Mouse (Mus musculus) embryonic facial prominence, embryonic 10.5 days (tissue): Measurements from ENCODE around the gene Txk. TPM values are rescaled to one million over a fixed set of nuclear protein-coding genes. Genes with fewer than 3 reads are reported as not detected.

ENCODE experiments used
- DNase-seq: peaks from one replicate; pipeline ENCODE4 v3.0.0-alpha.2; 2017; ENCODE audit warnings: low spot score
- H3K27ac ChIP-seq: fragments of 300-500 bp; sonication (generic); replicated peaks from 2 replicates; pipeline ENCODE4 v1.5.1; 2016; ENCODE audit warnings: mild to moderate bottlenecking
- H3K27me3 ChIP-seq: fragments of 300-500 bp; sonication (generic); replicated peaks from 2 replicates; pipeline ENCODE4 v1.6.1; 2016; ENCODE audit warnings: low read depth, mild to moderate bottlenecking; ENCODE audit not compliant: poor library complexity, severe bottlenecking
- H3K36me3 ChIP-seq: fragments of 300-500 bp; sonication (generic); replicated peaks from 2 replicates; pipeline ENCODE4 v1.6.1; 2016; ENCODE audit warnings: mild to moderate bottlenecking, moderate library complexity
- H3K4me1 ChIP-seq: fragments of 300-500 bp; sonication (generic); 2 replicates; pipeline ENCODE4 v1.6.1; 2016
- H3K4me3 ChIP-seq: fragments of 300-500 bp; sonication (generic); 2 replicates; pipeline ENCODE4 v1.5.1; 2016; ENCODE audit warnings: mild to moderate bottlenecking, moderate library complexity
- H3K9me3 ChIP-seq: fragments of 300-500 bp; sonication (generic); 2 replicates; pipeline ENCODE4 v1.6.1; 2016; ENCODE audit warnings: mild to moderate bottlenecking
- WGBS: fragments of 180-500 bp; shearing (Covaris S2); methylation state at CpG from one replicate; pipeline ENCODE4 v1.1.7; 2016; 5-methylcytosine and 5-hydroxymethylcytosine counted together
- polyA plus RNA-seq: library from polyadenylated mRNA; unstranded; fragments of >200 nt; fragmentation: Nextera tagmentation; extraction: Ambion mirVana; gene quantifications from 2 replicates; pipeline ENCODE4 v1.2.1, GENCODE M21; 2016

The Txk gene
- polyA plus RNA-seq, 1 experiment from 2014 or later = not detected

DNA sequence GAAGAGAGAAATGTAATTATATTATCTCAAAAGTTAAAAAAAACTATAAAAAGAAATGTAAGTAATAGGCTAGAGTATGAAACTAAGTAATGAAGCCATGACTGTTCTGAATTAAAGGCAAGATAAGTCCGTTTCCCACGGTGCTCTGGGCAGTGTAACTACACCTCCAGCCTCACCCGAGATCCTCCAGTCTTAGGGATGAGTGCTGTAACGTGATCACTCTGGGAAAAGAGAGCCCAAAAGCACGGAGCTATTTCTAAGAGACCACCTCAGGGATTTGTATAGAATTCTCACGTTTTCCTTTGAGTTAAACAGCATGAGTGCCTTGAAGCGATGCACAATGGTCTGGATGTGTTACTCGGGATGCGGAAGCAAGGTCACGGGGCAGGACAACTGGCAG lies 46.5 kb downstream of the Txk start:
- 41% methylated on average over 10 of the region's 10 CpGs for WGBS
- Histone ChIP-seq H3K27ac (no peak overlapping the region), H3K4me3 (no peak overlapping the region), H3K36me3 (no peaks in the 10 kb centered on the region), H3K9me3 (0 out of 2 replicates have a peak, but pooled peaks cover 3% of the 10 kb centered on the region), H3K27me3 (no peaks in the 10 kb centered on the region), H3K4me1 (peaks cover 17% of the 10 kb centered on the region)
- DNase-seq = no peak

DNA sequence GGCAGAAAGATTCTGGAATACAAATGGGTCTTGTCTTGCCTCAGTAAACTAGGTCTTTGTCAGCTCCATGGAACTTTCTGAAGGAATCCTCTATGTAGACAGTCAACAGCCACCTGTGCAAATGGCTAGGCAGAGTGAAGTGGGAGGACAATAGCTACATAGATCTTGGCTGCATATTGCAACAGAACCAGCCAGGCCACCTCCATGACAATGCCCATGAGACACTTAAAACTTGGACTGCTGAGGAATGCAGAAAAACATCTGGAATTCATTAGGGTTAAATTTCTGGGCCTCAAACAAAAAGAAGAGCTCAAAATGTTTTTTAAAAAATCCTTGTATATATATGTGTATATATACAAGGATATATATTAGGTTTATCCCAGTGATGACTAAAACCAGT lies 50.4 kb downstream of the Txk start:
- Histone ChIP-seq H3K4me3 (no peak overlapping the region), H3K36me3 (no peaks in the 10 kb centered on the region), H3K9me3 (0 out of 2 replicates have a peak, but pooled peaks cover 3% of the 10 kb centered on the region), H3K4me1 (peaks cover 11% of the 10 kb centered on the region), H3K27ac (no peak overlapping the region), H3K27me3 (no peaks in the 10 kb centered on the region)
- no peak for DNase-seq

DNA sequence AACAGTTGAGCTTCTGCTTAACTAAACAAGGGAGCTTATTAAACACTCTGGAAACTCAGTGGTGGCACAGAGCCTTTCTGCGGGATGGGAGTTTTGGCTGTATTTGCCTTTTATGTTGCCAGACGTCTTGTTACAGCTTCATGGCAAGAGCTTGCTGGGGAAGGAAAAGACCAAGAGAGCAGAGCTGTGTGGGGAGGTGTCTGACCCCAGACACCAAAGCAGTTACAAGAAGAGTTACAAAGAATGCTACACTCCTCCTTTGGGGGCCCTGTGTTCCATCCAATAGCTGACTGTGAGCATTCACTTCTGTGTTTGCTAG lies 53.1 kb downstream of the Txk start:
- Histone ChIP-seq H3K9me3 (no peaks in the 10 kb centered on the region), H3K27me3 (no peaks in the 10 kb centered on the region), H3K36me3 (no peaks in the 10 kb centered on the region), H3K27ac (no peak overlapping the region), H3K4me3 (no peak overlapping the region), H3K4me1 (peaks cover 4% of the 10 kb centered on the region; the same call in 1 of the 2 replicates)
- WGBS = 70% methylated on average over 2 of the region's 2 CpGs
- no peak for DNase-seq

DNA sequence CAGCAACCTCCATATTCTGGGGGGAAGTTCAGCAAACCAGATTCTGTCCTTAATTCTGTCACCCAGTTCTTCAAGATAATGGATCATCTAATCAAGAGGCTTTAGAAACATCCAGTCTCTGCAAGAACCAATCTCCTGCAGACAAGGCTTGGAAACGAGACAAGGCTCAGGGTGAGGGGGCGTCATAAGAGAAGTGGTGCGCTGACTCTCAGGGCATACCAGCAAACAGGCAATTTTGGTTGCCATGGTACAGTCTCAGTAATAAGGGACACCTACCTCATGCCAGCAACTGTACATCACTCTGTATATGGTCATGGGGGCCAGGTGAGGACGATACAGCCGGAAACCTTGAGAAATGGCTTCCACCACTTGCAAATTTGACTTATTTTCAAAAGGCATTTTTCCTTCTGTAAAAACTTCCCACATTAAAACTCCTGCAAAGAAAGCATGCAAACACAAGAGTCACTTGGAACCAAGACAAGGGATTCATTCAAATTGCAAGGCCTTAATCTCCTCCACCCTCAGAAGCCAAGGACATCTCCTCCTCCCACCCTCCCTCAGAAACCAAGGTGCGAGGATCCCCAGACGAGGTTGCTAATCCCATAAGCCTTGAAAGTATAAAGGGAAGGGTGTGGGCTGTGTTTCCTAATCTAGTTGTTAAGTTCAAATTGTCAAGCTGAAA lies 53.6 kb downstream of the Txk start:
- Histone ChIP-seq H3K27me3 (no peaks in the 10 kb centered on the region), H3K36me3 (no peaks in the 10 kb centered on the region), H3K9me3 (no peaks in the 10 kb centered on the region), H3K4me1 (peaks cover 4% of the 10 kb centered on the region; the same call in 1 of the 2 replicates), H3K27ac (no peak overlapping the region), H3K4me3 (no peak overlapping the region)
- 70% methylated on average over 7 of the region's 7 CpGs for WGBS
- no peak for DNase-seq

DNA sequence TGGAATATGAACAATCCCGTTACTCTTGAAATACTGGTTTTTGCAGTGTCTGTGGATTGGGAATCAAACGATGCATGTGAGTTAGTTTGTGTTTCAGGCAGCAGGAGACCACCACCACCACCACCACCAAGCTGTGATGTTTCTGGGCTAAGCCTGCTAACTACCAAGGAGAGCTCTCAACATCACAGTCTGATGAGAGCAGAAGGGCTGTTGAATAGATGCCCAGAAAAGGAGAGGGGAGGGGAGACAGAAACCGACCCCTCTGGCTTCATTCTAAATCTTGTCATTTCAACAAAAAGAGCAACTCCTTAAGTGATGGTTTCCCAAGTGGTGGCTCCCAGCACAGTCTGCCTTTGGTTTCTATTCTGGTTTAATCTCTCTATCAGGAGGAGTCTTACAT lies 54.2 kb downstream of the Txk start:
- H3K27ac ChIP-seq = no peak overlapping the region
- 76% methylated on average over 3 of the region's 3 CpGs for WGBS
- H3K9me3 ChIP-seq = no peaks in the 10 kb centered on the region
- H3K4me3 ChIP-seq = no peak overlapping the region
- no peaks in the 10 kb centered on the region for H3K27me3 ChIP-seq
- peaks cover 4% of the 10 kb centered on the region; the same call in 1 of the 2 replicates for H3K4me1 ChIP-seq
- no peak for DNase-seq
- no peaks in the 10 kb centered on the region for H3K36me3 ChIP-seq

DNA sequence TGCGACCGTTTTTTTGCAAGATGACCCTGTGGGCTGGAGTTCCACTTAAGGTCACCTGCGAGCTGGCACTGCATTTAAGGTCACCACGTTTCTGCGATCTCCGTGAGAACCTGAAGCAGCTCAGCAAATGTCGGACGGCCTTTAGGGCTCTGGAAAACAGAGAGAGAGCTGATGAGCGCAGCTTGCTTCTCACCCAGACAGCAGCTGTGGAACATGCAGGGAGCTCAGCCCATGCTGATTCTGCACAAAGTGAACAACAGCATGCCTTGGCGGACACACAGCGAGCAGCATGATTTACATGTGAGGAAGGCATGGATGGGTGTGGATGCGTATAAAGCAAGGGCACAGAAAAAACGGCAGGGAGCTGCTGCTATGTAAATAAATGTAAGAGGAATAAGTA lies 56.1 kb downstream of the Txk start:
- Histone ChIP-seq H3K9me3 (no peaks in the 10 kb centered on the region), H3K4me3 (no peak overlapping the region), H3K4me1 (no peaks in the 10 kb centered on the region), H3K27ac (no peak overlapping the region), H3K27me3 (no peaks in the 10 kb centered on the region), H3K36me3 (no peaks in the 10 kb centered on the region)
- DNase-seq = no peak
- 83% methylated on average over 13 of the region's 13 CpGs for WGBS

DNA sequence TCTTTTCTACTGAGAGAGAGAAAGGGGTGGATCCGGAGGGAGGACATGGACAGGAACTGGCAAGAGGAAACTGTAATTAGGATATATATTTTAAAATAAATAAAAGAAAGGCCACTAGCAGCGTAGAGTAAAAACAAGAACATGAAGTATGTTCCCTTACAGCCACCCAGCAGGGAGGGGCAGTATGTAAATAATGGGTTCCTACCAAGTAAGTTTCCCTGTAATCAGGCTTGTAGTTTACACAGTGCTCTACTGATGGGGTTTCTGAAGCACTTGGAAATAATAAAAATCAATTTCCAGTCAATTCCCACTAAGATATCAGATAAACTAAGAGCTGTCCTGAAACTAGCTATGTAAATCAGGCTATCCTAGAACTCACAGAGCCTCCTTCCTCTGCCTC lies 57.9 kb downstream of the Txk start:
- no peaks in the 10 kb centered on the region for H3K4me1 ChIP-seq
- H3K4me3 ChIP-seq = no peak overlapping the region
- H3K9me3 ChIP-seq = no peaks in the 10 kb centered on the region
- WGBS = 91% methylated on average over 2 of the region's 2 CpGs
- H3K27me3 ChIP-seq = no peaks in the 10 kb centered on the region
- no peak for DNase-seq
- H3K27ac ChIP-seq = no peak overlapping the region
- no peaks in the 10 kb centered on the region for H3K36me3 ChIP-seq

DNA sequence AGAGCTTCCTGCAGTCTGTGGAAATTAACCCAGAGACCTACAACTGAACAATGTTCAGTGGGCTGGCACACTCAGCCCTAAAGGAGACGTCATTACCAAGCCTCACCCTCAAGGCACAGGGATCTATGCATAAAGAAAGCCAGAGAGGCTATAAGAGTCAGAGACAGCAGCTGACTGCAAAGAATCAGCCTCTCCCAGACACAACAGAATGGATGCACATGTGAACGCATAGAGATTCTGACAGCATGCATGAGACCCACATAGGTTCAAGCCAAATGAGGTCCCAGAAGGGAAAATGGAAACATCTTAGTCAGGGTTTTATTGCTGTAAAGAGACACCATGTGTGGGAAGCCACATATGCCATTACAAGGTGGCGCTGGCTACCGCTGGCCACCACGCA lies 62.1 kb downstream of the Txk start:
- 94% methylated on average over 5 of the region's 5 CpGs for WGBS
- DNase-seq = no peak
- H3K36me3 ChIP-seq = no peaks in the 10 kb centered on the region

DNA sequence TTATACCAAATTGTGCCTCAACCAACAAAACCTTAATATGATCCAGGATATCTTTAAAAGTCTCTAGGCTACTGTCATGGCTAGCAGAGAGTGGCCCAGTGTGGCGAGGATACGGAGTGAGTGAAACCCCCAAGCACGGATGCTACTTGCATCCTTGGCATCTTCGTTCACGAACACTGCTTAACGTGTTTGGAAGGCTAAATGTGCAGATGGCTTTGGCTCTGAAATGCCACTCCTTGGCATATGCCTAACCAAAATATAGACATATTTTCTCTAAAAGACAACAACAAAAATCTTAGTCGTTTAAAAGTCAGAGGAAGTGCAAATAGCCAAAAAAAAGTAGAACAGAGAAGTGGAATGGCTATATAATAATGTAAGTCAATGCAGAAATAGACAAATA lies 63.0 kb downstream of the Txk start:
- Histone ChIP-seq H3K27ac (no peak overlapping the region), H3K4me1 (no peaks in the 10 kb centered on the region), H3K27me3 (no peaks in the 10 kb centered on the region), H3K36me3 (no peaks in the 10 kb centered on the region), H3K4me3 (no peak overlapping the region), H3K9me3 (no peaks in the 10 kb centered on the region)
- no peak for DNase-seq
- 92% methylated on average over 7 of the region's 7 CpGs for WGBS

More for the DNA sequence above, 62.1 kb downstream of the Txk start:
- no peaks in the 10 kb centered on the region for H3K27me3 ChIP-seq
- H3K9me3 ChIP-seq = no peaks in the 10 kb centered on the region
- H3K4me3 ChIP-seq = no peak overlapping the region
- H3K27ac ChIP-seq = no peak overlapping the region
- no peaks in the 10 kb centered on the region for H3K4me1 ChIP-seq

DNA sequence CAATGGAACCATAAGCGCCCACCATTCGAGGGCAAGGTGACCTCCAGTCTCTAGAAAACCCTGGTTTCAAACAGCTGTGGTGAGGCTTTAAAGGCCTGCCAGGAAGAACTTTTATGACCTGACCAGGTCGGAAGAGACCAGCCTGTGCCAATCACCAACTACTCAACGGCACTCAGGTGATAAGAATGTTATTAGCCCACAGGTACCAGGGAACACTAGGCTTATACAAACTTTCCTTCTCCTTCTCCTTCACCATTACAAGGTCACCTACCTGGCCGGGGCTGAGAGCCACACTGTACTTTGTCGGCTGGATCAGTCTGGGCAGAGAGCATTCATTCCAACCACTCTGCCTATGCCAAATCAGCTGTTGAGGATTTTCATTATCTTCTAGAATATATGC lies 71.1 kb downstream of the Txk start:
- DNase-seq = no peak
- Histone ChIP-seq H3K27ac (no peak overlapping the region), H3K9me3 (0 out of 2 replicates have a peak, but pooled peaks cover 2% of the 10 kb centered on the region), H3K4me1 (no peaks in the 10 kb centered on the region), H3K36me3 (no peaks in the 10 kb centered on the region), H3K4me3 (no peak overlapping the region), H3K27me3 (no peaks in the 10 kb centered on the region)
- WGBS = 92% methylated on average over 6 of the region's 6 CpGs

DNA sequence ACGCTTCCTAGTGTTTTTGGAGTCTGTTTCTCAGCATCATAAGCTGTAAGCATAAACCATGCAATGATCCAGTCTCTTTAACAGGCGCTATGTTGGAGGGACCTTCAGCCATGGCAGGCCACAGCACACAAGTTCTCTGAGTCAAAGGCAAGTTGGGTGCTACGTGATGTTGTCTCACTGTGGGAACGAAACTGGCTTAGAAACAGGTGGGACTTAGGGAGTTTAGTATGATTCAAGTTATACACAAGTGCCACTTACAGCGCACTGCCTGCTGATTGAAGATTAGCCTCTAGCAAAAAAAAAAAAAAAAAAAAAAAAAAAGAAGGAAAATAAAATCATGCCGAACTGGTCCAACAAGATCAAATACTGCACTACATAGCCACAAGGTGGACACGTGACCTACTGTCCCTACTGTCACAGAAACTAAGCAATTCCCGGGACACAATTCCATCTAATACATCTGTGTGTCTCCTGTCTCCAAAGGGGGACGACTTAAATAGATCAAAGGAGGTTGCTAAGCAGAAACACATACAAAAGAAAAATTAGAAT lies 77.5 kb downstream of the Txk start:
- DNase-seq = no peak
- H3K27me3 ChIP-seq = no peaks in the 10 kb centered on the region
- H3K9me3 ChIP-seq = no peaks in the 10 kb centered on the region
- H3K4me1 ChIP-seq = no peaks in the 10 kb centered on the region
- H3K36me3 ChIP-seq = no peaks in the 10 kb centered on the region
- WGBS = 81% methylated on average over 9 of the region's 9 CpGs
- H3K27ac ChIP-seq = no peak overlapping the region
- H3K4me3 ChIP-seq = no peak overlapping the region

DNA sequence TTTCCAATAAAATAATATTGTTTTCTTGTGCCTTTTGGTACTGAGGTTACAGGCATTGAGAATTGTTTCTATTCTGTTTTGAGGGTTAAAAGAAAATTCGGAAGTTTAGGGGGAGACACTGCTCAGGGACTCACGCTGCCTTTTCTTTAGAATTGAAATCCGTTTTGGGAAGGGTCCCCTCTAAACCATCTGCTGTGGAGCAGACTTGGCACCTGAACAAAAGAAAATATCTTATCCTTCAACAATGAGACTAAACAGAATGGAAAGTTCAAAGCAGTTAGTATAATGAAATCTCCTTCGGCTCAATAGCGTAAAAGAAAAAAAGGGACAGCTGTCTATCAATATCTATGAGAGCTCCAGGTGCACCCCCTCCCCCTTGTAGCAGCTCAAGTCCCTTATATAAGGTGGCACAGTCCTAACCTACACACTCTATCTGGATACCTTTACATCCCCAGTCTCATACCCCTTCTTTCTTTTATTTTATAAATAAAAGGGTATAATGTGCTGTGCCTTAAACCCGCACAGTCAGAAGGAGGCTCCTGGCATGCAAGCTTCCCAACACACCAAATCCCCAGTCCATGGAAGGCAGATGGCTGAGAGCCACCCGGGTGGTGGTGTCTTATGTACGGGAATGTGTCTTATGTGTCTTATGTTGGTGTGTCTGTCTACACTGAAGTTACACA lies 81.4 kb downstream of the Txk start:
- Histone ChIP-seq H3K36me3 (no peaks in the 10 kb centered on the region), H3K27me3 (no peaks in the 10 kb centered on the region), H3K27ac (no peak overlapping the region), H3K4me3 (no peak overlapping the region), H3K4me1 (no peaks in the 10 kb centered on the region), H3K9me3 (no peaks in the 10 kb centered on the region)
- DNase-seq = no peak
- 79% methylated on average over 8 of the region's 8 CpGs for WGBS

DNA sequence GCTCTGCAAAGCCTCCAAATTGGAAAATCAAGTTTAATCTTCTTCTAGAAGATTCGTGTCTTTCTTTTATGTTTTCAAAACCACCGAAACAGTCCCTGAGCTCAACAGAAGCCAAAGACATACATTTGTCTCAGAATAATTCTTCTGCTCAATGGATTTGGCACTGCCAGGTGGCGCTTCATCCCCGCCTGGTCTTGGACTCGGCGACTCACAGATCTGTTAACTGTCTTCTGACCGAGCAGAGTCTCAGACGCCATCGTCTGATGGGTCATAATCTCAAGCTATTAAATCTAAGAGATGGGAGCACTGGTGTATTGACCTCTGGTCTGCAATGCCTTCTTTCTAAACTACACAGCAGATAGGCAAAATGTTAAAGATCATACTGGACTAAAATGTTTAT lies 84.2 kb downstream of the Txk start:
- Histone ChIP-seq H3K36me3 (no peaks in the 10 kb centered on the region), H3K27me3 (no peaks in the 10 kb centered on the region), H3K4me3 (no peak overlapping the region), H3K4me1 (no peaks in the 10 kb centered on the region), H3K27ac (no peak overlapping the region), H3K9me3 (no peaks in the 10 kb centered on the region)
- WGBS = 88% methylated on average over 9 of the region's 9 CpGs
- no peak for DNase-seq
